Mouse (Mus musculus) stomach, embryonic 14.5 days (tissue): ENCODE results near the gene Colec11. TPM values are rescaled to one million over a fixed set of nuclear protein-coding genes. Genes with fewer than 3 reads are reported as not detected.

Experiments used
- ATAC-seq: fragments of 200-750 bp; cut with Nextera tagmentation; 2 replicates; pipeline ENCODE4 v1.8.0; 2017; ENCODE audit warnings: low read depth, moderate TSS enrichment; ENCODE audit not compliant: insufficient number of reproducible peaks, insufficient read depth, low FRiP score
- H3K27ac ChIP-seq: fragments of 300-500 bp; sonication (generic); 2 replicates; pipeline ENCODE4 v1.5.1; 2014; ENCODE audit warnings: mild to moderate bottlenecking, low read length, moderate library complexity, mixed read lengths
- H3K27me3 ChIP-seq: fragments of 300-500 bp; sonication (generic); 2 replicates; pipeline ENCODE4 v1.6.1; 2014; ENCODE audit warnings: low read length, control low read depth, mixed read lengths; ENCODE audit not compliant: control insufficient read depth, insufficient read depth
- H3K36me3 ChIP-seq: fragments of 300-500 bp; sonication (generic); 2 replicates; pipeline ENCODE4 v1.6.1; 2014; ENCODE audit warnings: mild to moderate bottlenecking, control low read depth, low read length, moderate library complexity, mixed read lengths; ENCODE audit not compliant: control insufficient read depth, insufficient read depth
- H3K4me1 ChIP-seq: fragments of 300-500 bp; sonication (generic); 2 replicates; pipeline ENCODE4 v1.6.1; 2014; ENCODE audit warnings: low read length, control low read depth, mixed read lengths; ENCODE audit not compliant: control insufficient read depth, insufficient read depth
- H3K4me2 ChIP-seq: fragments of 300-500 bp; sonication (generic); replicated peaks from 2 replicates; pipeline ENCODE4 v1.6.1; 2014; ENCODE audit warnings: low read depth, low read length, control low read depth
- H3K4me3 ChIP-seq: fragments of 300-500 bp; sonication (generic); 2 replicates; pipeline ENCODE4 v1.5.1; 2014; ENCODE audit warnings: low read depth, low read length, control low read depth
- H3K9ac ChIP-seq: fragments of 300-500 bp; sonication (generic); replicated peaks from 2 replicates; pipeline ENCODE4 v1.6.1; 2014; ENCODE audit warnings: low read depth, mild to moderate bottlenecking, control low read depth, low read length, moderate library complexity, mixed read lengths
- H3K9me3 ChIP-seq: fragments of 300-500 bp; sonication (generic); 2 replicates; pipeline ENCODE4 v1.6.1; 2016; ENCODE audit warnings: low read depth, low read length, control low read depth; ENCODE audit not compliant: control insufficient read depth
- WGBS: fragments of 180-500 bp; shearing (Covaris S2); extraction: QIAGEN DNeasy Blood & Tissue Kit; methylation state at CpG from one replicate; pipeline ENCODE4 v1.1.7; 2014; 5-methylcytosine and 5-hydroxymethylcytosine counted together
- polyA plus RNA-seq: library from polyadenylated mRNA; unstranded; fragments of >200 nt; fragmentation: Nextera tagmentation; extraction: Ambion mirVana; gene quantifications from 2 replicates; pipeline ENCODE4 v1.2.1, GENCODE M21; 2014

Gene Colec11
- polyA plus RNA-seq, 1 experiment from 2014 or later: 1.2 TPM

DNA sequence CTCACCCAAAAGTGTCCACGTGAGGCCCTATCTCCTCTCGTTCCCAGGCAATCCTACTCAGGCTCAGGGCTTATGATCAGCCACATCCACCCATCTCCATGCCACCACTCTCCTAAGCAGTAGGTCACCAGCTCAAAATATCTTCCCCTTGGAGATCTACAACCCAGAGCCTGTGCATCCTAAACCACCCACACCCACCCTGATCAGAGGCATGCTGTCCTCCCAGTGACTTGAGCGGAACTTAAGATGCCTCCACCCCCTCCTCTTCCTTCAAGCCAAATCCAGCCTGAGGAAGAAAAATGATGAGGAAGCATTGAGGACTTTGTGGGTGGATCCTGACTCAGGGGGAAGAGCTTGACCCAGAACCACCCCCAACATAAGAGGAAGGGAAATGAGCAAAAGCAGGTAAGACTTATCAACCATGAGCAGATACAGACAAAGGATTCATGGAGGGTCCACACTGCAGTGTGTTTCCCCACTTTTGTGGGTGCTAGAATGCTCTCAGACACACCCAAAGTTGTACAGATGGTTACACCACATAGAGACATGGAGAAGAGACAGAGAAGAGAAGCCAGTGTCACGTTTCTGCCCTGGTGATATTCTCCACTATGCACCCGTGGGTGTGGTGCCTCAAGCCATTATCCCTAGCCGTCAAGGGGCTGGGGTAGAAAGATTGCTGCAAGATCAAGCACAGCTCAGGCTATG is 47.7 kb downstream of the Colec11 start:
- H3K27me3 ChIP-seq: no peaks in the 10 kb centered on the region
- no peak overlapping the region for H3K9ac ChIP-seq
- no peak overlapping the region for H3K27ac ChIP-seq
- 77% methylated on average over 6 of the region's 6 CpGs for WGBS
- no peaks in the 10 kb centered on the region for H3K9me3 ChIP-seq
- ATAC-seq: no peak
- no peak overlapping the region for H3K4me2 ChIP-seq
- H3K36me3 ChIP-seq: no peaks in the 10 kb centered on the region
- H3K4me3 ChIP-seq: no peak overlapping the region
- H3K4me1 ChIP-seq: no peaks in the 10 kb centered on the region

DNA sequence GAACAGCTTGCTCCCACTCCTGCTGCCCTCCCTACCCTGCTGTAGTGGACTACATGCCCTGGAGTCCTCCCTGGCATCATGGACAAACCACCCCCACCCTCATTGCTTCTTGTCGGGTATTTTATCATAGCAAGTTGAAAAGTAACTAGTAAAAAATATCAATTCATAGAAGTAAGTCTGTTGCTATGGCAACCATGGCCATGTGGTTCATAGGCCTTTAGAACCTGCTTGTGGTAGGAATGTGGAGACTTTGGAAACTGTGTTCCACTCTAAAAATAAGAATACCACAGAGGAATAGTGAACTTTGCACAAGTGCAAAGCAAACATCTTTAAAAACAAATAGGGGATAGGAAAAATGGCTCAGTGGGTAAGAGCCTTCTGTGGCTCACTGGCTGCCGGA is 50.9 kb downstream of the Colec11 start:
- ATAC-seq: no peak

DNA sequence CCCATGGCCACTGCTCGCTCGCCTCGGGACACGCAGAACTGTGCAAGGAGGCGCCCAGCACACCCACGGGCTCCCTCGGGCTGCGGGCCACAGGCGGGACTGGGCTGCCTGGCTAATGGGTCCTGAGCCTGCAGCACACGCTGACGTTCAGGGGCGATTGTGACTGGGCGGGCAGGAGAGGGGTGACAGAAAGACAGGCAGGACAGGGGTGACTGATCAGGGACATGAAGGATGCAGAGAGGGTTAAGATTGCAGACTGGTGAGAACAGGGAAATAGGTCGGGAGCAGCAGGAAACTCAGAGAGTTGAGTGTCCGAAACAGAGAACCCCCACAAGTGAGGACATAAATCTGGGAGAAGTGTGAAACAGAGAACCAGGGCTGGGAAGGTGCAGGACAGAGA is 70.9 kb downstream of the Colec11 start, which contains the start of gene Dcdc2c:
Gene Dcdc2c, minus strand, starts transcription at position 101 of the 400 bp plus-strand sequence.
- H3K36me3 ChIP-seq: no peaks in the 10 kb centered on the region
- no peaks in the 10 kb centered on the region for H3K4me1 ChIP-seq
- 68% methylated on average over 15 of the region's 15 CpGs for WGBS
- no peak within 1 kb of the TSS for H3K27ac ChIP-seq
- H3K9me3 ChIP-seq: no peaks in the 10 kb centered on the region
- H3K4me2 ChIP-seq: no peak within 1 kb of the TSS
- H3K27me3 ChIP-seq: no peaks in the 10 kb centered on the region
- H3K9ac ChIP-seq: no peak within 1 kb of the TSS
- no peak within 1 kb of the TSS for H3K4me3 ChIP-seq
- no peak for ATAC-seq

More for the DNA sequence above, 50.9 kb downstream of the Colec11 start:
- Histone ChIP-seq H3K27me3 (no peaks in the 10 kb centered on the region), H3K4me2 (no peak overlapping the region), H3K36me3 (no peaks in the 10 kb centered on the region), H3K9ac (no peak overlapping the region), H3K4me1 (no peaks in the 10 kb centered on the region), H3K27ac (no peak overlapping the region), H3K4me3 (no peak overlapping the region), H3K9me3 (no peaks in the 10 kb centered on the region)
- 75% methylated on average over 2 of the region's 2 CpGs for WGBS

DNA sequence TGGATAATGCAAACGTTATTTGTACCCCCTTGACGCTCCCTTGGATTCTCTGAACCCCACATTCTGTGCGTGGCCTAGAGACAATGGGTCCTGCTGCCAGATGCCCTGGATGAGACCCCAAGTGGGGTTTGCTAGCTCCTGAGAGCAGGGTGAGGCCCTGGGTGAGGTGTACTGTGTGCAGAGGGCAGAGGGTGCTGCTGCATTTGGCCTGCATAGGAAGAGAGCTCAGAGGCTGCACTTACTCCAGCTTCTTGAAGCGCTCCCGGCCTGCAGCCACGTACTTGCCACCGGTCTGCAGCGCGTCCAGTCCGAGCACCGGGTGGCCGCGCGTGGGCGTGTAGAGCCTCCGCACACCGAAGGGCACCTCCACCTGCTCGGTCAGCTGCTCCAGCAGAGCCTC is 71.4 kb downstream of the Colec11 start:
- no peak for ATAC-seq
- no peak overlapping the region for H3K4me3 ChIP-seq
- 67% methylated on average over 18 of the region's 18 CpGs for WGBS

DNA sequence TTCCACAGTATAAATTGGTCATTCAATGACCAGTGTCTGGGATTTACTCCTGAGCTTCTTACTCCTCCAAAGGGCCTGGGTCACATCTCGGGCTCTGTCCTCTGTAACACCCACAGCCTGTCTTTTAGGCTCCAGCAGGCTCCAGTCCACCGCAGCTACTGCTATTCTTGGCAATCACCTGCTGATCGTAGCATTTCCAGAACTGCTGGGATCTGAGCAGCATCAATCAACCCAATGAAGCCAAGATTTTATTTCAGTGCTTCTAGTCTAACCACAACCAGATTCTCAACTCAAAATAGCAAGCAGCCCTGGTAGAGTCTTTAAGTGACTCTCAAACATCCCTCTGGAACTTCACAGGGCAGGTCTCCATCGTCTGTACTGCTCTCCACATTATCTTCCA is 74.3 kb downstream of the Colec11 start:
- ATAC-seq: no peak
- WGBS: 57% methylated on average over 4 of the region's 4 CpGs

More for the DNA sequence above, 71.4 kb downstream of the Colec11 start:
- Histone ChIP-seq H3K9me3 (no peaks in the 10 kb centered on the region), H3K4me1 (no peaks in the 10 kb centered on the region), H3K4me2 (no peak overlapping the region), H3K9ac (no peak overlapping the region), H3K36me3 (no peaks in the 10 kb centered on the region), H3K27me3 (no peaks in the 10 kb centered on the region), H3K27ac (no peak overlapping the region)

More for the DNA sequence above, 74.3 kb downstream of the Colec11 start:
- no peak overlapping the region for H3K27ac ChIP-seq
- H3K4me2 ChIP-seq: no peak overlapping the region
- no peaks in the 10 kb centered on the region for H3K27me3 ChIP-seq
- no peaks in the 10 kb centered on the region for H3K9me3 ChIP-seq
- H3K4me1 ChIP-seq: no peaks in the 10 kb centered on the region
- no peaks in the 10 kb centered on the region for H3K36me3 ChIP-seq
- H3K4me3 ChIP-seq: no peak overlapping the region
- no peak overlapping the region for H3K9ac ChIP-seq

Other genes with a start within 250 kb of the Colec11 start
- gene Dcdc2c, start 71.0 kb downstream of the Colec11 start, polyA plus RNA-seq: 0.17 TPM in 1 of 2 replicates, not detected in the other
- not detected in 2 replicates for gene Allc, start 40.9 kb downstream of the Colec11 start, polyA plus RNA-seq
- 1,014 and 1,021 TPM in 2 replicates for gene Rps7, start 12.6 kb upstream of the Colec11 start, polyA plus RNA-seq
- gene Rnaseh1, start 26.2 kb upstream of the Colec11 start, polyA plus RNA-seq: 29.1 and 29.8 TPM in 2 replicates
- gene Adi1, start 51.9 kb upstream of the Colec11 start, polyA plus RNA-seq: 78.2 and 79.1 TPM in 2 replicates
- gene Trappc12, start 127.1 kb upstream of the Colec11 start, polyA plus RNA-seq: 39.1 and 40.7 TPM in 2 replicates
- 27.2 and 31.0 TPM in 2 replicates for gene Eipr1, start 128.4 kb upstream of the Colec11 start, polyA plus RNA-seq